Comparison of ENCODE assay signal across 35 mouse cellular contexts in genomic region chr16:35120603-35121002, GRCm38 (mm10). TPM values are rescaled to one million over a fixed set of nuclear protein-coding genes. Genes with fewer than 3 reads are reported as not detected.
"Had no signal": no experiment of that assay in that cellular context is flagged by ENCODE, and none has a peak within 500 bp of the region (broad histone marks: within the 10 kb centered on the region; RNA-seq: fewer than 3 reads in every experiment).

No protein-coding gene starts in this region.

- ATAC-seq: liver, embryonic 12.5 days; liver, postnatal 0 days; lung, postnatal 0 days; midbrain, embryonic 13.5 days; midbrain, embryonic 15.5 days; midbrain, embryonic 16.5 days had no signal

- H3K9me3 ChIP-seq: limb, embryonic 10.5 days; limb, embryonic 15.5 days; liver, embryonic 12.5 days; liver, embryonic 15.5 days; lung, embryonic 15.5 days; midbrain, embryonic 10.5 days; midbrain, embryonic 13.5 days; midbrain, embryonic 15.5 days had no signal

- H3K27me3 ChIP-seq: limb, embryonic 13.5 days; limb, embryonic 15.5 days; liver, embryonic 12.5 days; liver, embryonic 13.5 days; liver, embryonic 15.5 days; lung, embryonic 15.5 days; megakaryocyte, embryonic 14.5 days; midbrain, embryonic 12.5 days; midbrain, embryonic 13.5 days; midbrain, embryonic 15.5 days had no signal

- H3K4me2 ChIP-seq: limb, embryonic 12.5 days; limb, embryonic 13.5 days; limb, embryonic 15.5 days; liver, embryonic 11.5 days; liver, embryonic 12.5 days; liver, embryonic 13.5 days; liver, embryonic 15.5 days; lung, embryonic 14.5 days; lung, embryonic 15.5 days; midbrain, embryonic 11.5 days; midbrain, embryonic 12.5 days; midbrain, embryonic 13.5 days; midbrain, embryonic 15.5 days had no signal

- H3K4me1 ChIP-seq: liver, embryonic 12.5 days; liver, embryonic 13.5 days; liver, embryonic 15.5 days; midbrain, embryonic 12.5 days; midbrain, embryonic 15.5 days had no signal

- H3K9ac ChIP-seq: limb, embryonic 12.5 days; limb, embryonic 13.5 days; limb, embryonic 15.5 days; liver, embryonic 12.5 days; liver, embryonic 13.5 days; liver, embryonic 14.5 days; liver, embryonic 15.5 days; liver, postnatal 0 days; lung, embryonic 14.5 days; lung, embryonic 15.5 days; midbrain, embryonic 12.5 days; midbrain, embryonic 13.5 days; midbrain, embryonic 15.5 days had no signal

- H3K36me3 ChIP-seq: limb, embryonic 10.5 days; limb, embryonic 12.5 days; limb, embryonic 13.5 days; limb, embryonic 15.5 days; liver, embryonic 12.5 days; liver, embryonic 13.5 days; liver, embryonic 15.5 days; lung, embryonic 15.5 days; midbrain, embryonic 10.5 days; midbrain, embryonic 12.5 days; midbrain, embryonic 13.5 days; midbrain, embryonic 15.5 days had no signal

- H3K27ac ChIP-seq: limb, embryonic 10.5 days; limb, embryonic 12.5 days; limb, embryonic 13.5 days; limb, embryonic 15.5 days; liver, embryonic 12.5 days; liver, embryonic 13.5 days; liver, embryonic 14.5 days; liver, embryonic 15.5 days; lung, embryonic 15.5 days; macrophage; midbrain, embryonic 10.5 days; midbrain, embryonic 12.5 days; midbrain, embryonic 13.5 days; midbrain, embryonic 15.5 days had no signal

- DNase-seq: left cerebral cortex, postnatal 4 days; liver; liver, embryonic 13.5 days; liver, postnatal 0 days; lung, adult 18-20 months; lung, adult 2 months; lung, embryonic 14.5 days; lung, postnatal 10 days; lung, postnatal 14 days; lung, postnatal 36 days; lung, postnatal 4 days; midbrain, embryonic 14.5 days had no signal

- H3K4me3 ChIP-seq: limb, embryonic 10.5 days; limb, embryonic 12.5 days; limb, embryonic 13.5 days; limb, embryonic 15.5 days; liver, embryonic 12.5 days; liver, embryonic 13.5 days; liver, embryonic 15.5 days; lung, embryonic 15.5 days; midbrain, embryonic 10.5 days; midbrain, embryonic 12.5 days; midbrain, embryonic 13.5 days; midbrain, embryonic 15.5 days; myocyte had no signal

RNA-seq across cellular contexts. Expression of gene Adcy5, which starts 34.1 kb away (rescaled TPM):
- total RNA-seq: megakaryocyte progenitor cell, adult 5-6 weeks; megakaryocyte, adult 5-6 weeks; megakaryocyte-erythroid progenitor cell, adult 5-6 weeks; monocyte, adult 5-6 weeks had no signal
- polyA plus RNA-seq: myocyte had no signal
